Mouse (Mus musculus) kidney, adult 2 months (tissue): ENCODE data around the gene Card14.

ENCODE experiments used
- CTCF ChIP-seq: fragments of 200-500 bp; conservative IDR thresholded peaks from 2 replicates; pipeline ENCODE4 v1.5.1; 2011; ENCODE audit warnings: low read depth, mild to moderate bottlenecking, control low read depth, low read length, moderate library complexity, mixed read lengths; ENCODE audit not compliant: insufficient read depth, insufficient read length
- POLR2A ChIP-seq: fragments of 200-500 bp; IDR thresholded peaks from one replicate; pipeline ENCODE4 v1.6.1; 2011; ENCODE audit warnings: low read depth, low read length, control low read depth

DNA sequence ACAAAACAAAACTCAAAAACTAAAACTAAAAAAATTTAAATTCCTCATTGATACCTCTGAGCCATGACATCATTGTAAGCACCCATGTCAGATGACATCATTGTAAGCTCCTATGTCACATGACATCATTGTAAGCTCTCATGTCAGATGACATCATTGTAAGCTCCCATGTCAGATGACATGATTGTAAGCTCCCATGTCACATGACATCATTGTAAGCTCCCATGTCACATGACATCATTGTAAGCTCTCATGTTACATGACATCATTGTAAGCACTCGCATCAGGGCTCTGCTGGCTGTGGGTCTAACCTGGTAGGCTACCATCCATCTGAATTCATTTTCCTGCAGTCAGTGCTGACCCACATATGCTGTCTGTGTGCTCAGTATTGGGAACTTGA lies 71.0 kb downstream of the Card14 start:
- TF ChIP-seq CTCF (no peak), POLR2A (no peak)
